ENCODE assay signal across 9 mouse cellular contexts in the genomic region with DNA sequence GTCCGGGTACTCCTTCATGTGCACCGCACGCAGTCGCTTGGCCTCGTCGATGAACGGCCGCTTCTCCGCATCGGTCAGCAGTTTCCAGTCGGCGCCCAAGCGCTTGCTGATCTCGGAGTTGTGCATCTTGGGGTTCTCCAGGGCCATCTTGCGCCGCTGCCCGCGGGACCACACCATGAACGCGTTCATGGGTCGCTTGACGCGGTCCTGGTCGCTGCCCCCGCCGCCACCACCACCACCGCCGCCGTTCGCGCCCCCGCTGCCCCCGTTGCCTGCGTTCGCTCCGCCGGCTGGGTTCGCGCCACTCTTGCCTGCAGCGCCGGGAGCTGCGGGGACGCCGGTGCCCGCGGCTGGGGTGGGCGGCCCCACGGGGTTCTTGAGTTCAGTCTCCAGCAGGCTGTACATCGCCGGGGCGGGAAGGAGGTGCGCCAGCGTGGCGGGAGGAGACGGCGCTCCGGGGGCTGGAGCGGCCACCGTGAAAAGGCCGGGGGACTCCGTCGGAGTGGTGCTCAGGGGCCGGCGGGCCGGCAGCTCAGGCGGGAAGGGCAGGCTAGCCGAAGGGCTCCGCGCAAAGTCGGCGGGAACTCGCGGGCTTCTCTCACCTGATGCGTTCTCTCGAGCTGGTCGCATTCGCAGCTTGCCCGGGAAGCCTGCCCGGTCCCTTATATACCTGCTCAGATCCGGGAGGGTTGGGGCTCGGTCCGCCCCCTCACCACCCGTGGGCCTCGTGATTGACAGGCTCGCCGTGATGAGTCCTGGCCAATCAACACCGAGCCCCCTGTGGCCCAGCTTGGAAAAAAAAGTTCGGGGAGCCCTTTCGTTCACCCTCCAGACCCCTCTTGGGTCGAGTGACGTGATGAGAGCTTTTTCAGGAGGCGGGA. TPM values are rescaled to one million over a fixed set of nuclear protein-coding genes. Genes with fewer than 3 reads are reported as not detected.
DNase-seq lines count a peak whose midpoint lies in the region; ATAC-seq lines count a peak whose summit lies in the region.
"Had no signal": no experiment of that assay in that cellular context is flagged by ENCODE, and none has a peak within 500 bp of the region (broad histone marks: within the 10 kb centered on the region; RNA-seq: fewer than 3 reads in every experiment).

A gene (minus strand): TSS at position 630 of the 881 bp plus-strand sequence.

- H3K4me2 ChIP-seq in lung, embryonic 16.5 days (ENCODE audit: low read depth, low read length), result peak within 1 kb of the TSS; percentile 66
- peak within 1 kb of the TSS; percentile 69 for H3K4me2 ChIP-seq in intestine, embryonic 16.5 days (ENCODE audit: low read depth, low read length)
- peak within 1 kb of the TSS; percentile 59 for H3K4me2 ChIP-seq in neural tube, embryonic 14.5 days (ENCODE audit: low read depth, low read length)

- peaks cover 6% of the 10 kb centered on the region; the same call in 1 of the 2 replicates for H3K4me1 ChIP-seq in lung, embryonic 16.5 days (replicated peaks; ENCODE audit: control insufficient read depth, insufficient read depth, low read length)
- no peaks in the 10 kb centered on the region; the same call in 1 of the 2 replicates for H3K4me1 ChIP-seq in intestine, embryonic 16.5 days (ENCODE audit: control insufficient read depth, insufficient read depth, low read length)
- no peaks in the 10 kb centered on the region for H3K4me1 ChIP-seq in neural tube, embryonic 14.5 days (ENCODE audit: control insufficient read depth, insufficient read depth, low read length)

- H3K27ac ChIP-seq in lung, embryonic 16.5 days (ENCODE audit: low read length), result no peak within 1 kb of the TSS
- H3K27ac ChIP-seq in intestine, embryonic 16.5 days (ENCODE audit: low read length), result no peak within 1 kb of the TSS
- no peak within 1 kb of the TSS for H3K27ac ChIP-seq in neural tube, embryonic 14.5 days (ENCODE audit: low read depth, low read length)

- no peaks in the 10 kb centered on the region for H3K9me3 ChIP-seq in lung, embryonic 16.5 days (ENCODE audit: control insufficient read depth, low read length)
- no peaks in the 10 kb centered on the region for H3K9me3 ChIP-seq in intestine, embryonic 16.5 days (ENCODE audit: control insufficient read depth, low read length)
- no peaks in the 10 kb centered on the region for H3K9me3 ChIP-seq in neural tube, embryonic 14.5 days (ENCODE audit: control insufficient read depth, low read length)

- ATAC-seq in lung, embryonic 16.5 days (ENCODE audit: low read depth), result no peak
- ATAC-seq in intestine, embryonic 16.5 days, result peak; percentile 29; the same call in 1 of the 2 replicates
- ATAC-seq in neural tube, embryonic 14.5 days (ENCODE audit: low read depth), result peak; percentile 45

- DNase-seq in adrenal gland, adult 2 months, result peak; percentile 13
- no peak for DNase-seq in adrenal gland, postnatal 36 days
- DNase-seq in lung, postnatal 14 days, result no peak
- no peak for DNase-seq in frontal cortex, postnatal 14 days (ENCODE audit: low spot score in 2 of 2)
- DNase-seq in adipocyte (ENCODE audit: low spot score), result no peak

- peak within 1 kb of the TSS; percentile 48 for H3K4me3 ChIP-seq in lung, embryonic 16.5 days (ENCODE audit: low read length)
- H3K4me3 ChIP-seq in intestine, embryonic 16.5 days (ENCODE audit: low read length), result peak within 1 kb of the TSS; percentile 49
- H3K4me3 ChIP-seq in neural tube, embryonic 14.5 days (ENCODE audit: low read depth, low read length), result peak within 1 kb of the TSS; percentile 43

- 21% methylated on average over 59 of the region's 92 CpGs for WGBS in lung, embryonic 16.5 days
- WGBS in intestine, embryonic 16.5 days, result 11% methylated on average over 82 of the region's 92 CpGs
- WGBS in neural tube, embryonic 14.5 days, result 15% methylated on average over 69 of the region's 92 CpGs

- no peaks in the 10 kb centered on the region for H3K36me3 ChIP-seq in lung, embryonic 16.5 days (ENCODE audit: control insufficient read depth, insufficient read depth, low read length)
- H3K36me3 ChIP-seq in intestine, embryonic 16.5 days (ENCODE audit: control insufficient read depth, insufficient read depth, low read length), result no peaks in the 10 kb centered on the region
- H3K36me3 ChIP-seq in neural tube, embryonic 14.5 days (ENCODE audit: control insufficient read depth, insufficient read depth, low read length), result no peaks in the 10 kb centered on the region

- peaks cover 75% of the 10 kb centered on the region for H3K27me3 ChIP-seq in lung, embryonic 16.5 days (ENCODE audit: control insufficient read depth, insufficient read depth, low read depth, low read length)
- H3K27me3 ChIP-seq in intestine, embryonic 16.5 days (replicated peaks; ENCODE audit: control insufficient read depth, insufficient read depth, low read length), result peaks cover 59% of the 10 kb centered on the region
- no peaks in the 10 kb centered on the region for H3K27me3 ChIP-seq in neural tube, embryonic 14.5 days (ENCODE audit: control insufficient read depth, insufficient read depth, low read length)

- H3K9ac ChIP-seq in lung, embryonic 16.5 days (ENCODE audit: low read length), result no peak within 1 kb of the TSS
- no peak within 1 kb of the TSS for H3K9ac ChIP-seq in intestine, embryonic 16.5 days (ENCODE audit: low read depth, low read length)
- peak within 1 kb of the TSS; percentile 44 for H3K9ac ChIP-seq in neural tube, embryonic 14.5 days (replicated peaks; ENCODE audit: low read depth, low read length)

RNA-seq across cellular contexts. Expression of the gene that starts here (rescaled TPM):
- not detected for total RNA-seq in adrenal gland, adult 2 months (2021)
- 0.09 and 0.15 TPM in 2 replicates for polyA plus RNA-seq in adrenal gland, adult 2 months (2012; rRNA removed)
- not detected for total RNA-seq in adrenal gland, postnatal 36 days (2021)
- not detected in 2 replicates for polyA plus RNA-seq in lung, embryonic 16.5 days (2015; fragmentation: Nextera tagmentation; extraction: Ambion mirVana)
- not detected in 2 replicates for polyA plus RNA-seq in intestine, embryonic 16.5 days (2015; fragmentation: Nextera tagmentation; extraction: Ambion mirVana)
- 0.58 and 0.67 TPM in 2 replicates for polyA plus RNA-seq in neural tube, embryonic 14.5 days (2014; fragmentation: Nextera tagmentation; extraction: Ambion mirVana)
- total RNA-seq: neutrophil, adult 5-6 weeks had no signal

Comparison
In these comparisons a context has a peak if more than half of its experiments do, and no peak if none do; other contexts are left out.
1. Peak in DNase-seq in adrenal gland, adult 2 months; RNA of the gene not detected or under 1 TPM.
2. Peak in ATAC-seq, H3K4me3 ChIP-seq and H3K4me2 ChIP-seq in intestine, embryonic 16.5 days; RNA of the gene not detected or under 1 TPM.
3. Peak in ATAC-seq, H3K4me3 ChIP-seq, H3K9ac ChIP-seq and H3K4me2 ChIP-seq in neural tube, embryonic 14.5 days; RNA of the gene not detected or under 1 TPM.